Mouse (Mus musculus) liver, embryonic 16.5 days (tissue): ENCODE results near the gene Col7a1. TPM values are rescaled to one million over a fixed set of nuclear protein-coding genes. Genes with fewer than 3 reads are reported as not detected.

ENCODE experiments used
- ATAC-seq: fragments of 200-750 bp; cut with Nextera tagmentation; 2 replicates; pipeline ENCODE4 v1.8.0; 2017; ENCODE audit warnings: low read depth, mild to moderate bottlenecking, moderate number of reproducible peaks, moderate library complexity
- H3K27ac ChIP-seq: fragments of 300-500 bp; sonication (generic); 2 replicates; pipeline ENCODE4 v1.5.1; 2014; ENCODE audit warnings: mild to moderate bottlenecking, low read length
- H3K27me3 ChIP-seq: fragments of 300-500 bp; sonication (generic); 2 replicates; pipeline ENCODE4 v1.6.1; 2014; ENCODE audit warnings: low read depth, low read length, mixed read lengths; ENCODE audit not compliant: control insufficient read depth, insufficient read depth
- H3K36me3 ChIP-seq: fragments of 300-500 bp; sonication (generic); 2 replicates; pipeline ENCODE4 v1.6.1; 2014; ENCODE audit warnings: mild to moderate bottlenecking; ENCODE audit not compliant: control insufficient read depth, insufficient read depth
- H3K4me1 ChIP-seq: fragments of 300-500 bp; sonication (generic); 2 replicates; pipeline ENCODE4 v1.6.1; 2014; ENCODE audit warnings: low read depth, low read length, mixed read lengths; ENCODE audit not compliant: control insufficient read depth
- H3K4me2 ChIP-seq: fragments of 300-500 bp; sonication (generic); 2 replicates; pipeline ENCODE4 v1.6.1; 2014; ENCODE audit warnings: low read depth, low read length, mixed read lengths
- H3K4me3 ChIP-seq: fragments of 300-500 bp; sonication (generic); 2 replicates; pipeline ENCODE4 v1.5.1; 2014; ENCODE audit warnings: low read depth, mild to moderate bottlenecking, low read length
- H3K9ac ChIP-seq: fragments of 300-500 bp; sonication (generic); 2 replicates; pipeline ENCODE4 v1.6.1; 2014; ENCODE audit warnings: low read depth, low read length
- H3K9me3 ChIP-seq: fragments of 300-500 bp; sonication (generic); replicated peaks from 2 replicates; pipeline ENCODE4 v1.6.1; 2016; ENCODE audit warnings: low read length; ENCODE audit not compliant: control insufficient read depth
- WGBS: fragments of 180-500 bp; shearing (Covaris S2); extraction: QIAGEN DNeasy Blood & Tissue Kit; methylation state at CpG from one replicate; pipeline ENCODE4 v1.1.7; 2014; ENCODE audit not compliant: insufficient replicate concordance; 5-methylcytosine and 5-hydroxymethylcytosine counted together
- polyA plus RNA-seq: library from polyadenylated mRNA; unstranded; fragments of >200 nt; fragmentation: Nextera tagmentation; extraction: Ambion mirVana; gene quantifications from 2 replicates; pipeline ENCODE4 v1.2.1, GENCODE M21; 2015

Col7a1 gene
- polyA plus RNA-seq, 1 experiment from 2014 or later: 0.19 TPM

- WGBS: 26% methylated on average over 4 of the region's 4 CpGs
- Histone ChIP-seq H3K9me3 (no peaks in the 10 kb centered on the region), H3K9ac (no peak overlapping the region)
These were observed 68.0 kb downstream of the Col7a1 start for GRCm38 (mm10) chr9:109021428-109021827.

GRCm38 (mm10) chr9:109022866-109023685 is 69.7 kb downstream of the Col7a1 start:
- H3K9ac ChIP-seq: no peak overlapping the region
- no peak overlapping the region for H3K4me3 ChIP-seq
- ATAC-seq: no peak
- H3K4me2 ChIP-seq: no peak overlapping the region
- WGBS: 52% methylated on average over 17 of the region's 17 CpGs
- H3K27ac ChIP-seq: 0 out of 2 replicates have a peak overlapping the region, but pooled peaks have one; percentile 19
- no peaks in the 10 kb centered on the region for H3K36me3 ChIP-seq
- no peaks in the 10 kb centered on the region for H3K27me3 ChIP-seq
- H3K9me3 ChIP-seq: no peaks in the 10 kb centered on the region
- H3K4me1 ChIP-seq: no peaks in the 10 kb centered on the region

More at GRCm38 (mm10) chr9:109021428-109021827, 68.0 kb downstream of the Col7a1 start:
- Histone ChIP-seq H3K27me3 (no peaks in the 10 kb centered on the region), H3K27ac (no peak overlapping the region), H3K4me3 (no peak overlapping the region), H3K4me1 (peaks cover 14% of the 10 kb centered on the region), H3K36me3 (no peaks in the 10 kb centered on the region), H3K4me2 (no peak overlapping the region)
- ATAC-seq: no peak

- H3K27me3 ChIP-seq: no peaks in the 10 kb centered on the region
- H3K9me3 ChIP-seq: no peaks in the 10 kb centered on the region
- no peak for ATAC-seq
- H3K9ac ChIP-seq: no peak overlapping the region
- 63% methylated on average over 8 of the region's 8 CpGs for WGBS
- no peak overlapping the region for H3K4me2 ChIP-seq
- H3K27ac ChIP-seq: no peak overlapping the region
- no peak overlapping the region for H3K4me3 ChIP-seq
- H3K4me1 ChIP-seq: no peaks in the 10 kb centered on the region; the same call in none of the 2 replicates
- H3K36me3 ChIP-seq: no peaks in the 10 kb centered on the region
These were observed 74.1 kb downstream of the Col7a1 start for GRCm38 (mm10) chr9:109027521-109027920.

GRCm38 (mm10) chr9:109028421-109028820 is 75.0 kb downstream of the Col7a1 start:
- H3K9ac ChIP-seq: no peak overlapping the region
- no peaks in the 10 kb centered on the region for H3K9me3 ChIP-seq
- 56% methylated on average over 3 of the region's 3 CpGs for WGBS
- H3K27me3 ChIP-seq: no peaks in the 10 kb centered on the region
- no peaks in the 10 kb centered on the region; the same call in none of the 2 replicates for H3K4me1 ChIP-seq
- H3K4me2 ChIP-seq: no peak overlapping the region
- no peak overlapping the region for H3K27ac ChIP-seq
- ATAC-seq: no peak
- no peak overlapping the region for H3K4me3 ChIP-seq
- no peaks in the 10 kb centered on the region for H3K36me3 ChIP-seq

GRCm38 (mm10) chr9:109028919-109029318 is 75.5 kb downstream of the Col7a1 start:
- Histone ChIP-seq H3K9ac (no peak overlapping the region), H3K27me3 (no peaks in the 10 kb centered on the region), H3K36me3 (no peaks in the 10 kb centered on the region), H3K4me3 (no peak overlapping the region), H3K9me3 (no peaks in the 10 kb centered on the region), H3K4me2 (no peak overlapping the region), H3K4me1 (no peaks in the 10 kb centered on the region; the same call in none of the 2 replicates), H3K27ac (no peak overlapping the region)
- WGBS: 49% methylated on average over 5 of the region's 5 CpGs
- ATAC-seq: no peak

- H3K36me3 ChIP-seq: no peaks in the 10 kb centered on the region
- no peak for ATAC-seq
These were observed 76.9 kb downstream of the Col7a1 start for GRCm38 (mm10) chr9:109030312-109030711.

GRCm38 (mm10) chr9:109031001-109031400 is 77.6 kb downstream of the Col7a1 start:
- H3K9me3 ChIP-seq: no peaks in the 10 kb centered on the region

More at GRCm38 (mm10) chr9:109030312-109030711, 76.9 kb downstream of the Col7a1 start:
- Histone ChIP-seq H3K4me1 (no peaks in the 10 kb centered on the region; the same call in none of the 2 replicates), H3K27ac (no peak overlapping the region), H3K4me3 (no peak overlapping the region), H3K9me3 (no peaks in the 10 kb centered on the region), H3K9ac (no peak overlapping the region), H3K27me3 (no peaks in the 10 kb centered on the region), H3K4me2 (no peak overlapping the region)
- 46% methylated on average over 3 of the region's 3 CpGs for WGBS

GRCm38 (mm10) chr9:109031686-109032085 is 78.3 kb downstream of the Col7a1 start:
- no peaks in the 10 kb centered on the region for H3K9me3 ChIP-seq
- WGBS: 71% methylated on average over 8 of the region's 8 CpGs
- no peak overlapping the region for H3K9ac ChIP-seq
- no peak overlapping the region for H3K4me3 ChIP-seq
- H3K4me1 ChIP-seq: no peaks in the 10 kb centered on the region; the same call in none of the 2 replicates
- no peaks in the 10 kb centered on the region for H3K36me3 ChIP-seq
- no peak overlapping the region for H3K27ac ChIP-seq
- H3K4me2 ChIP-seq: no peak overlapping the region
- ATAC-seq: no peak
- no peaks in the 10 kb centered on the region for H3K27me3 ChIP-seq

More at GRCm38 (mm10) chr9:109031001-109031400, 77.6 kb downstream of the Col7a1 start:
- Histone ChIP-seq H3K27me3 (no peaks in the 10 kb centered on the region), H3K4me1 (no peaks in the 10 kb centered on the region; the same call in none of the 2 replicates), H3K9ac (no peak overlapping the region), H3K27ac (no peak overlapping the region), H3K4me2 (no peak overlapping the region), H3K4me3 (no peak overlapping the region), H3K36me3 (no peaks in the 10 kb centered on the region)
- ATAC-seq: no peak
- WGBS: 76% methylated on average over 7 of the region's 7 CpGs

- H3K4me2 ChIP-seq: no peak overlapping the region
- ATAC-seq: no peak
- 38% methylated on average over 6 of the region's 6 CpGs for WGBS
These were observed 79.0 kb downstream of the Col7a1 start for GRCm38 (mm10) chr9:109032435-109032834.

More at GRCm38 (mm10) chr9:109032435-109032834, 79.0 kb downstream of the Col7a1 start:
- no peaks in the 10 kb centered on the region for H3K36me3 ChIP-seq
- H3K27me3 ChIP-seq: no peaks in the 10 kb centered on the region
- no peaks in the 10 kb centered on the region for H3K9me3 ChIP-seq
- H3K4me1 ChIP-seq: no peaks in the 10 kb centered on the region; the same call in none of the 2 replicates
- H3K27ac ChIP-seq: no peak overlapping the region
- no peak overlapping the region for H3K4me3 ChIP-seq
- no peak overlapping the region for H3K9ac ChIP-seq
